Comparison of ENCODE assay signal across 9 mouse cellular contexts in the genomic region with DNA sequence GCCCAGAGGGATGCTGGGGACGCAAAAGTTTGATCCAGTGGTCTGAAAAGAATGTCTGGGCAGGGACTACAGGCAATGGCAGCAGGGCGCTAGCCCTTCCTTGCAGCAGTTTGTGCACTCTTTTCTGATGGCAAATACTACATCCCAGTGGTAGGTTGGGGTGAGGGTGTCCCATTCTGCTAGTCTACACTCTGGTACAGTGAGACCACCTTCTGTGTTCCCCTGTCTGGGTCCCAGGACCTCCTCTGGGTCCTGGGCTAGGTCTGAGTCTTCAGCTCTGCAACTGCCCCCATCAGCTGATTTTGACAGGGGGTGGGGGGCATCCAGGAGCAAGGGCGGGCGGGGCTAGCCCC. TPM values are rescaled to one million over a fixed set of nuclear protein-coding genes. Genes with fewer than 3 reads are reported as not detected.
A peak's percentile ranks its signal among the peaks of the same experiment; 100 is the strongest.
DNase-seq lines count a peak whose midpoint lies in the region; ATAC-seq and TF ChIP-seq lines count a peak whose summit lies in the region.
"Had no signal": no experiment of that assay in that cellular context is flagged by ENCODE, and none has a peak within 500 bp of the region (broad histone marks: within the 10 kb centered on the region; RNA-seq: fewer than 3 reads in every experiment).

No protein-coding gene starts in this region.

- no peak overlapping the region for H3K27ac ChIP-seq in heart, embryonic 11.5 days (ENCODE audit: low read depth, low read length)
- H3K27ac ChIP-seq in heart, adult 2 months: no peak overlapping the region
- peak overlapping the region; percentile 76; the same call in 1 of the 2 replicates for H3K27ac ChIP-seq in forebrain, embryonic 13.5 days
- no peak overlapping the region for H3K27ac ChIP-seq in liver, embryonic 13.5 days

- peak overlapping the region; percentile 43; the same call in 1 of the 2 replicates for H3K9ac ChIP-seq in heart, embryonic 11.5 days (ENCODE audit: low read depth, low read length)
- no peak overlapping the region for H3K9ac ChIP-seq in heart, adult 2 months (ENCODE audit: low read depth, low read length)
- H3K9ac ChIP-seq in forebrain, embryonic 13.5 days: peak overlapping the region; percentile 78
- H3K9ac ChIP-seq in liver, embryonic 13.5 days: no peak overlapping the region

- H3K9me3 ChIP-seq in heart, embryonic 11.5 days (replicated peaks; ENCODE audit: control insufficient read depth, low read length): no peaks in the 10 kb centered on the region
- H3K9me3 ChIP-seq in E14TG2a.4 (ENCODE audit: low read length): no peaks in the 10 kb centered on the region
- H3K9me3 ChIP-seq in forebrain, embryonic 13.5 days (replicated peaks): no peaks in the 10 kb centered on the region
- no peaks in the 10 kb centered on the region for H3K9me3 ChIP-seq in liver, embryonic 13.5 days (replicated peaks)

- H3K27me3 ChIP-seq in heart, embryonic 11.5 days (ENCODE audit: control insufficient read depth, insufficient read depth, low read length): peaks cover 13% of the 10 kb centered on the region; the same call in 1 of the 2 replicates
- no peaks in the 10 kb centered on the region for H3K27me3 ChIP-seq in heart, adult 2 months (ENCODE audit: control insufficient read depth, insufficient read depth, low read length)
- peaks cover 25% of the 10 kb centered on the region for H3K27me3 ChIP-seq in E14TG2a.4 (ENCODE audit: insufficient read depth, low read length)
- no peaks in the 10 kb centered on the region for H3K27me3 ChIP-seq in forebrain, embryonic 13.5 days
- peaks cover 31% of the 10 kb centered on the region for H3K27me3 ChIP-seq in liver, embryonic 13.5 days
- H3K27me3 ChIP-seq: CH12.LX had no signal

- peak; percentile 39; the same call in 1 of the 2 replicates for ATAC-seq in heart, embryonic 11.5 days (replicated peaks; ENCODE audit: insufficient number of reproducible peaks, low FRiP score, low TSS enrichment)
- peak; percentile 69; the same call in 1 of the 2 replicates for ATAC-seq in forebrain, embryonic 13.5 days
- ATAC-seq in liver, embryonic 13.5 days (ENCODE audit: low read depth): no peak

- intact Hi-C loops in heart, adult 2 months (cut with DNase I): no loop called here

- no peak for TF ChIP-seq EP300 in heart, adult 2 months (IDR thresholded peaks at IDR 0.05; ENCODE audit: insufficient read depth, low read depth, low read length)

- no peak for TF ChIP-seq POLR2A in heart, adult 2 months (IDR thresholded peaks at IDR 0.05; ENCODE audit: insufficient read depth, low read depth, low read length)

- no peaks in the 10 kb centered on the region for H3K4me1 ChIP-seq in heart, embryonic 11.5 days (ENCODE audit: control insufficient read depth, insufficient read depth, low read length)
- no peaks in the 10 kb centered on the region for H3K4me1 ChIP-seq in heart, adult 2 months (ENCODE audit: control insufficient read depth, insufficient read depth, low read length)
- peaks cover 4% of the 10 kb centered on the region; the same call in 1 of the 2 replicates for H3K4me1 ChIP-seq in E14TG2a.4 (replicated peaks; ENCODE audit: low read depth, low read length)
- peaks cover 12% of the 10 kb centered on the region for H3K4me1 ChIP-seq in forebrain, embryonic 13.5 days
- no peaks in the 10 kb centered on the region for H3K4me1 ChIP-seq in liver, embryonic 13.5 days (replicated peaks)

- peak overlapping the region; percentile 60 for H3K4me3 ChIP-seq in heart, embryonic 11.5 days (ENCODE audit: low read depth, low read length)
- no peak overlapping the region; the same call in 1 of the 2 replicates for H3K4me3 ChIP-seq in heart, adult 2 months
- H3K4me3 ChIP-seq in E14TG2a.4 (replicated peaks; ENCODE audit: low read length): peak overlapping the region; percentile 78
- peak overlapping the region; percentile 60 for H3K4me3 ChIP-seq in forebrain, embryonic 13.5 days
- peak overlapping the region; percentile 51 for H3K4me3 ChIP-seq in liver, embryonic 13.5 days (replicated peaks)

- H3K36me3 ChIP-seq in heart, embryonic 11.5 days (ENCODE audit: control insufficient read depth, insufficient read depth, low read length): no peaks in the 10 kb centered on the region
- no peaks in the 10 kb centered on the region for H3K36me3 ChIP-seq in heart, adult 2 months (ENCODE audit: control insufficient read depth, insufficient read depth, low read length)
- H3K36me3 ChIP-seq in E14TG2a.4 (ENCODE audit: insufficient read depth, low read length): no peaks in the 10 kb centered on the region
- no peaks in the 10 kb centered on the region for H3K36me3 ChIP-seq in forebrain, embryonic 13.5 days (ENCODE audit: poor library complexity, severe bottlenecking)
- H3K36me3 ChIP-seq in liver, embryonic 13.5 days: no peaks in the 10 kb centered on the region

- WGBS in heart, embryonic 11.5 days (ENCODE audit: insufficient replicate concordance): 13% methylated on average over 4 of the region's 4 CpGs
- WGBS in heart, adult 2 months: 22% methylated on average over 4 of the region's 4 CpGs
- WGBS in forebrain, embryonic 13.5 days: 22% methylated on average over 4 of the region's 4 CpGs
- WGBS in liver, embryonic 13.5 days (ENCODE audit: insufficient replicate concordance): 22% methylated on average over 4 of the region's 4 CpGs

- no peak for TF ChIP-seq CTCF in heart, adult 2 months (IDR thresholded peaks at IDR 0.05)
- no peak for TF ChIP-seq CTCF in E14TG2a.4 (conservative IDR thresholded peaks at IDR 0.05; ENCODE audit: low read length)

- peak overlapping the region; percentile 64 for H3K4me2 ChIP-seq in heart, embryonic 11.5 days
- H3K4me2 ChIP-seq in forebrain, embryonic 13.5 days: peak overlapping the region; percentile 68
- peak overlapping the region; percentile 49 for H3K4me2 ChIP-seq in liver, embryonic 13.5 days

- H3K79me2 ChIP-seq in heart, adult 2 months (replicated peaks; ENCODE audit: control insufficient read depth, insufficient read depth, low read length): no peaks in the 10 kb centered on the region

- DNase-seq in heart, adult 2 months: no peak
- DNase-seq in liver, embryonic 13.5 days: no peak
- DNase-seq in thymus, adult 18-20 months: no peak
- no peak for DNase-seq in gastrocnemius, adult 8-10 months (ENCODE audit: low spot score in 2 of 2)
- no peak for DNase-seq in cerebellum, adult 9-10 months

RNA-seq across cellular contexts. Expression of a gene that starts 0.2 kb away (rescaled TPM):
- polyA plus RNA-seq in heart, embryonic 11.5 days (2014; fragmentation: Nextera tagmentation; extraction: Ambion mirVana): 7.9 and 8.9 TPM in 2 replicates
- 1 to 10 TPM; 2.0 to 3.3 TPM for total RNA-seq in heart, adult 2 months (2021)
- polyA plus RNA-seq in heart, adult 2 months (2012; rRNA removed): 0.94 and 1.1 TPM in 2 replicates
- polyA plus RNA-seq in forebrain, embryonic 13.5 days (2015; fragmentation: Nextera tagmentation; extraction: Ambion mirVana): 12.3 and 13.6 TPM in 2 replicates
- polyA plus RNA-seq in liver, embryonic 13.5 days (2015; fragmentation: Nextera tagmentation; extraction: Ambion mirVana): 0.24 and 0.81 TPM in 2 replicates
- total RNA-seq in gastrocnemius, adult 8-10 months (2022): under 1 TPM; 0.36 to 0.80 (median 0.67) TPM
- total RNA-seq: CH12.LX had no signal

Comparison
In these comparisons a context has a peak if more than half of its experiments do, and no peak if none do; other contexts are left out.
1. H3K9ac ChIP-seq: peak in heart, embryonic 11.5 days (single experiment) and forebrain, embryonic 13.5 days (single experiment); none in heart, adult 2 months (single experiment) and liver, embryonic 13.5 days (single experiment).
2. Peak in every context shown above with its lines, with median percentiles within 50 percentile points of each other: H3K4me2 ChIP-seq.